Mouse (Mus musculus) CH12.LX (cell line): ENCODE results near the gene Sergef. TPM values are rescaled to one million over a fixed set of nuclear protein-coding genes. Genes with fewer than 3 reads are reported as not detected.

Source experiments
- DNase-seq: peaks from one replicate; pipeline ENCODE4 v3.0.0-alpha.2; 2013; ENCODE audit errors: extremely low read depth
- H3K27ac ChIP-seq: 2 replicates; pipeline ENCODE4 v1.5.1; 2012; ENCODE audit warnings: low read depth, mild to moderate bottlenecking, control low read depth, moderate library complexity; ENCODE audit not compliant: insufficient read depth
- H3K27me3 ChIP-seq: replicated peaks from 2 replicates; pipeline ENCODE3; 2012; ENCODE audit warnings: inconsistent platforms
- H3K36me3 ChIP-seq, 2 experiments: replicated peaks in 1 of 2; 2 replicates each; pipeline versions ENCODE3 to v1.6.1; 2012; ENCODE audit warnings: inconsistent platforms in 1 of 2, low read length in 1 of 2, mild to moderate bottlenecking in 1 of 2, mixed read lengths in 1 of 2, moderate library complexity in 1 of 2; ENCODE audit not compliant: control insufficient read depth in 1 of 2, insufficient read depth in 1 of 2
- H3K4me1 ChIP-seq, 2 experiments: 2 replicates each; pipeline ENCODE4 v1.6.1; 2012; ENCODE audit warnings: inconsistent platforms in 1 of 2, moderate library complexity in 1 of 2; ENCODE audit not compliant: insufficient read depth in 2 of 2, control insufficient read depth in 1 of 2
- H3K4me2 ChIP-seq: 2 replicates; pipeline ENCODE4 v1.6.1; 2012; ENCODE audit warnings: low read depth, mild to moderate bottlenecking, control low read depth; ENCODE audit not compliant: poor library complexity, insufficient read depth, severe bottlenecking
- H3K4me3 ChIP-seq, 3 experiments: fragments of 150-350 bp in 1 of 3; sonication (generic) in 1 of 3; replicated peaks in 1 of 3; 2 replicates each; pipeline versions ENCODE3 to v1.5.1; 2011 to 2012; ENCODE audit warnings: low read depth in 2 of 3, low read length in 2 of 3, mild to moderate bottlenecking in 2 of 3, moderate library complexity in 2 of 3, control low read depth in 1 of 3, improper control_type of control experiment in 1 of 3, inconsistent platforms in 1 of 3, mixed read lengths in 1 of 3; ENCODE audit not compliant: poor library complexity in 1 of 3
- H3K79me2 ChIP-seq: replicated peaks from 2 replicates; pipeline ENCODE4 v1.6.1; 2012; ENCODE audit warnings: mild to moderate bottlenecking, moderate library complexity; ENCODE audit not compliant: control insufficient read depth, poor library complexity, insufficient read depth, severe bottlenecking; ENCODE audit errors: extremely low read depth
- H3K9ac ChIP-seq: 2 replicates; pipeline ENCODE4 v1.6.1; 2012; ENCODE audit warnings: low read depth, mild to moderate bottlenecking, control low read depth, moderate library complexity; ENCODE audit not compliant: insufficient read depth
- H3K9me3 ChIP-seq: replicated peaks from 2 replicates; pipeline ENCODE3; 2012; ENCODE audit warnings: low read length, inconsistent platforms, mixed read lengths
- BHLHE40 ChIP-seq: IDR thresholded peaks from 2 replicates; pipeline ENCODE4 v1.6.1; 2011; ENCODE audit warnings: mild to moderate bottlenecking, low read depth, low read length, improper control_type of control experiment
- CHD1 ChIP-seq: IDR thresholded peaks from 2 replicates; pipeline ENCODE4 v1.6.1; 2012; ENCODE audit warnings: low read depth, low read length, improper control_type of control experiment, inconsistent platforms
- CHD2 ChIP-seq: IDR thresholded peaks from 2 replicates; pipeline ENCODE4 v1.6.1; 2011; ENCODE audit warnings: low read length, improper control_type of control experiment
- CTCF ChIP-seq, 2 experiments: IDR thresholded peaks in 1 of 2; conservative IDR thresholded peaks in 1 of 2; 2 replicates each; pipeline ENCODE4 v1.5.1; 2011 to 2012; ENCODE audit warnings: low read depth in 2 of 2, low read length in 2 of 2, improper control_type of control experiment in 1 of 2, inconsistent platforms in 1 of 2, mild to moderate bottlenecking in 1 of 2, moderate library complexity in 1 of 2
- E2F4 ChIP-seq: IDR thresholded peaks from 2 replicates; pipeline ENCODE4 v1.6.1; 2011; ENCODE audit warnings: low read depth, low read length, improper control_type of control experiment; ENCODE audit not compliant: insufficient replicate concordance
- GABPA ChIP-seq: IDR thresholded peaks from 2 replicates; pipeline ENCODE4 v1.6.1; 2012; ENCODE audit warnings: low read depth, low read length, improper control_type of control experiment, inconsistent platforms; ENCODE audit not compliant: insufficient replicate concordance
- KAT2A ChIP-seq: IDR thresholded peaks from 2 replicates; pipeline ENCODE4 v1.6.1; 2012; ENCODE audit warnings: low read length, improper control_type of control experiment, inconsistent platforms; ENCODE audit not compliant: insufficient replicate concordance
- MYC ChIP-seq: IDR thresholded peaks from 2 replicates; pipeline ENCODE4 v1.6.1; 2011; ENCODE audit warnings: low read depth, mild to moderate bottlenecking, improper control_type of control experiment, low read length
- NRF1 ChIP-seq: IDR thresholded peaks from 2 replicates; pipeline ENCODE4 v1.6.1; 2014; ENCODE audit warnings: low read depth, mild to moderate bottlenecking, inconsistent platforms, low read length, improper control_type of control experiment, moderate library complexity
- PAX5 ChIP-seq: IDR thresholded peaks from 2 replicates; pipeline ENCODE4 v1.6.1; 2012; ENCODE audit warnings: low read length, inconsistent platforms, mixed read lengths
- POLR2A ChIP-seq: IDR thresholded peaks from 2 replicates; pipeline ENCODE4 v1.6.1; 2011; ENCODE audit warnings: low read depth, mild to moderate bottlenecking, improper control_type of control experiment, low read length
- POLR2AphosphoS2 ChIP-seq: IDR thresholded peaks from 2 replicates; pipeline ENCODE4 v1.6.1; 2011; ENCODE audit warnings: low read depth, low read length, improper control_type of control experiment
- RAD21 ChIP-seq: IDR thresholded peaks from 2 replicates; pipeline ENCODE4 v1.6.1; 2011; ENCODE audit warnings: low read depth, mild to moderate bottlenecking, low read length, improper control_type of control experiment, moderate library complexity
- SIN3A ChIP-seq: IDR thresholded peaks from 2 replicates; pipeline ENCODE4 v1.6.1; 2012; ENCODE audit warnings: low read length, improper control_type of control experiment, inconsistent platforms
- SMC3 ChIP-seq: IDR thresholded peaks from 2 replicates; pipeline ENCODE4 v1.6.1; 2011; ENCODE audit warnings: low read depth, low read length, improper control_type of control experiment
- TCF12 ChIP-seq: IDR thresholded peaks from 2 replicates; pipeline ENCODE4 v1.6.1; 2014; ENCODE audit warnings: low read depth, mild to moderate bottlenecking, inconsistent platforms, low read length, improper control_type of control experiment
- USF1 ChIP-seq: IDR thresholded peaks from 2 replicates; pipeline ENCODE4 v1.6.1; 2014; ENCODE audit warnings: low read depth, mild to moderate bottlenecking, inconsistent platforms, low read length, improper control_type of control experiment
- USF2 ChIP-seq: conservative IDR thresholded peaks from 2 replicates; pipeline ENCODE4 v1.6.1; 2011; ENCODE audit warnings: low read depth, low read length, improper control_type of control experiment
- ZMIZ1 ChIP-seq: IDR thresholded peaks from 2 replicates; pipeline ENCODE4 v1.6.1; 2012; ENCODE audit warnings: low read depth, mild to moderate bottlenecking, inconsistent platforms, low read length, improper control_type of control experiment
- ZNF384 ChIP-seq: IDR thresholded peaks from 2 replicates; pipeline ENCODE4 v1.6.1; 2012; ENCODE audit warnings: low read depth, low read length, improper control_type of control experiment, inconsistent platforms
- dilution Hi-C: fragments of 300-500 bp; cut with MboI; formaldehyde crosslinking; loops from 2 replicates; pipeline ENCODE4 v1.14.3; 2020; ENCODE audit warnings: low sequenced_read_pairs; ENCODE audit not compliant: extremely low pct_unique_long_range_greater_than_20kb, extremely low pct_ligation_motif_present
- in situ Hi-C: fragments of 300-500 bp; cut with MboI; formaldehyde crosslinking; loops from 3 replicates; pipeline ENCODE4 v1.14.3; 2019; ENCODE audit warnings: low sequenced_read_pairs, low pct_ligation_motif_present, low pct_unique_long_range_greater_than_20kb, mixed read lengths
- polyA plus RNA-seq: library from polyadenylated mRNA; unstranded; fragments of >175 nt; gene quantifications from 2 replicates; pipeline ENCODE4 v1.2.1, GENCODE M21; 2012; ENCODE audit warnings: low read depth; ENCODE audit not compliant: insufficient read length
- total RNA-seq, 2 experiments: library from RNA; depleted of rRNA; stranded (reverse); fragments of 300-350 nt in 1 of 2; fragments of >200 nt in 1 of 2; gene quantifications; 2 replicates each; pipeline ENCODE4 v1.2.3; 2012 to 2014

Gene Sergef
- total and polyA plus RNA-seq, 3 experiments, result 13.0 to 18.0 (median 14.1) TPM

DNA sequence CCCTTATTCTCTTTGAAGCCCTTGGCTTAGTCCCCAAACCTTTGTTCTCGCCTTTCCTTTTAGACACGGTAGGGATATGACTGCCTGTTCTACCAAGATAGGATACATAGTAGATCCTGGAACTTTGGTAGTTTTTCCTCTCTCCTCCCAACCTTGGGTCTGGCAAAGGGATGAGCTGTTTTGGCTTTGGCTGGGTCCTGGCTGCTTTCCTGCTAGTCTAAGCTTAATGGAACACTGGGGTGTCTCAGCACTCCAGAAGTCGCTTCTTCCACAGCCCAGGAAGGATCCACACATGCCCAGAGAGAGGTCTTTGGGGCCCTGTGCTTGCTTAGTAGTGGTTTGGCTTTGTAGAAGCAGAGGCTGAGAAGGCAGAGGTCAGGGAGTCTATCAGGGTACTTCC, 215.7 kb downstream of the Sergef start:
- Histone ChIP-seq H3K9ac (no peak overlapping the region), H3K79me2 (no peaks in the 10 kb centered on the region), H3K27me3 (no peaks in the 10 kb centered on the region), H3K9me3 (no peaks in the 10 kb centered on the region), H3K27ac (no peak overlapping the region), H3K4me2 (no peak overlapping the region), H3K36me3 (no peaks in the 10 kb centered on the region), H3K4me3 (no peak overlapping the region), H3K4me1 (0 out of 4 replicates have a peak, but pooled peaks cover 0 to 2% of the 10 kb centered on the region in 2 experiments)
- TF ChIP-seq USF2, result no peak
- no peak for TF ChIP-seq USF1
- TF ChIP-seq CHD1, result no peak
- TF ChIP-seq SMC3, result no peak
- TF ChIP-seq KAT2A, result no peak
- TF ChIP-seq CHD2, result no peak
- no peak for TF ChIP-seq PAX5
- TF ChIP-seq POLR2AphosphoS2, result no peak
- no peak for TF ChIP-seq GABPA
- no peak for TF ChIP-seq ZNF384
- TF ChIP-seq TCF12, result no peak
- TF ChIP-seq MYC, result no peak
- no peak for TF ChIP-seq E2F4
- no peak for TF ChIP-seq BHLHE40
- no peak for TF ChIP-seq SIN3A
- TF ChIP-seq ZMIZ1, result no peak
- TF ChIP-seq POLR2A, result no peak
- no peak for DNase-seq
- dilution Hi-C loops, result no loop called here
- in situ Hi-C loops, result no loop called here

DNA sequence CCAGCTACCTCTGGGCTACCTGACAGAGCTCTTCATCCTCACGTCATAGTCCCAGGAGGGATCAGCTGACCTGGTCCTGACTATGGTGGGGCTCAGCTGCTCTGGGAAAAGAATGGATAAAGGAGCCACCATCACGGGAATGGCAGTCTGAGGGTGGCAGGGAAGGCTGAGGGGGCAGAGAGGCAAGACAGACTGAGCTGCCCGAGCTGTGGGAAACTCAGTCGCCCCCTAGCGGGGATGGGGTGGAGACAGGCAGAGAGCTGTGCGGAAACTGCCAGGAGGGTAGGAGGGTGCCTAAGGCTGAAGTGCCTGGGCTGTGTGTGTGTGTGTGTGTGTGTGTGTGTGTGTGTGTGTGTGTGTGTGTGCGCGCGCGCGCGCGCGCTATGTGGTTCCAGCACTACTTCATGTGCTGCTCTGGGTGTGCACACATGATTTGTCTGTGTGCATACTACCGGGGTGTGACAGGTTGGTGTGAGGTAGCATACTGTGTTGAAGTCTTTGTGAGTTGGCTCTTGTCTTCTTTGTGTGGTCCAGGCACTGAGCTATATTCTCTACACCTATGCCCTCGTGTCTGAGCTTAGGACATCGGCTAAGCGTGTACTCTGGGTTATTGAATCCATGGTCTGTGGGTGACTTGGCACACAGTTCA, 216.7 kb downstream of the Sergef start:
- in situ Hi-C loops, result no loop called here
- TF ChIP-seq SMC3, result peak; percentile 82
- no peak for TF ChIP-seq CHD1
- peak; percentile 54 for TF ChIP-seq RAD21
- TF ChIP-seq NRF1, result peak; percentile 55
- no peak for TF ChIP-seq ZNF384
- TF ChIP-seq CTCF (conservative IDR thresholded peaks at IDR 0.05 in 1 of 2, IDR thresholded peaks at IDR 0.05 in 1 of 2; ENCODE audit: low read depth in 2 of 2, low read length in 2 of 2), result peak; percentile 44 to 83; a peak in 3 of 4 replicates
- Histone ChIP-seq H3K27me3 (no peaks in the 10 kb centered on the region), H3K79me2 (no peaks in the 10 kb centered on the region), H3K36me3 (no peaks in the 10 kb centered on the region), H3K4me2 (no peak overlapping the region), H3K4me1 (0 out of 4 replicates have a peak, but pooled peaks cover 0 to 6% of the 10 kb centered on the region in 2 experiments), H3K4me3 (no peak overlapping the region), H3K9ac (no peak overlapping the region), H3K27ac (no peak overlapping the region), H3K9me3 (no peaks in the 10 kb centered on the region)
- dilution Hi-C loops, result no loop called here
- DNase-seq, result peak; percentile 71
